Mouse (Mus musculus): ENCODE measurements around the gene Scn11a.

The Scn11a gene

GRCm38 (mm10) chr9:119825297-119825696 lies at the start of gene Scn11a:
TSS of gene Scn11a (minus strand) at chr9:119825456.
- no peak for DNase-seq (ENCODE audit: low spot score)

GRCm38 (mm10) chr9:119854170-119854569 lies 28.9 kb upstream of the Scn11a start:
- DNase-seq (ENCODE audit: low spot score), result no peak

- peak; percentile 21 for DNase-seq (ENCODE audit: low spot score)
Measured at GRCm38 (mm10) chr9:119853071-119853846, 28.0 kb upstream of the Scn11a start.

GRCm38 (mm10) chr9:119852347-119853030 lies 27.2 kb upstream of the Scn11a start:
- peak; percentile 63 for DNase-seq (ENCODE audit: low spot score)

- no peak for DNase-seq (ENCODE audit: low spot score)
Measured at GRCm38 (mm10) chr9:119849214-119849613, 24.0 kb upstream of the Scn11a start.

- peak; percentile 24 for DNase-seq (ENCODE audit: low spot score)
Measured at GRCm38 (mm10) chr9:119848671-119849070, 23.4 kb upstream of the Scn11a start.

- no peak for DNase-seq (ENCODE audit: low spot score)
Measured at GRCm38 (mm10) chr9:119847187-119847586, 21.9 kb upstream of the Scn11a start.

GRCm38 (mm10) chr9:119844724-119845123 lies 19.5 kb upstream of the Scn11a start:
- no peak for DNase-seq (ENCODE audit: low spot score)

GRCm38 (mm10) chr9:119843549-119843948 lies 18.3 kb upstream of the Scn11a start:
- DNase-seq (ENCODE audit: low spot score), result no peak

GRCm38 (mm10) chr9:119842541-119843169 lies 17.4 kb upstream of the Scn11a start:
- DNase-seq (ENCODE audit: low spot score), result no peak

- DNase-seq (ENCODE audit: low spot score), result no peak
Measured at GRCm38 (mm10) chr9:119842091-119842490, 16.8 kb upstream of the Scn11a start.

GRCm38 (mm10) chr9:119841159-119841558 lies 15.9 kb upstream of the Scn11a start:
- no peak for DNase-seq (ENCODE audit: low spot score)

GRCm38 (mm10) chr9:119835581-119836125 lies 10.4 kb upstream of the Scn11a start:
- DNase-seq (ENCODE audit: low spot score), result no peak

- no peak for DNase-seq (ENCODE audit: low spot score)
Measured at GRCm38 (mm10) chr9:119831001-119831400, 5.7 kb upstream of the Scn11a start.

GRCm38 (mm10) chr9:119823722-119824121 lies 1.5 kb downstream of the Scn11a start:
- DNase-seq (ENCODE audit: low spot score), result no peak

GRCm38 (mm10) chr9:119813631-119814030 lies 11.6 kb downstream of the Scn11a start:
- no peak for DNase-seq (ENCODE audit: low spot score)

GRCm38 (mm10) chr9:119806491-119806890 lies 18.8 kb downstream of the Scn11a start:
- peak; percentile 18 for DNase-seq (ENCODE audit: low spot score)

GRCm38 (mm10) chr9:119804501-119804847 lies 20.8 kb downstream of the Scn11a start:
- DNase-seq (ENCODE audit: low spot score), result no peak

GRCm38 (mm10) chr9:119803845-119804500 lies 21.3 kb downstream of the Scn11a start:
- peak; percentile 13 for DNase-seq (ENCODE audit: low spot score)

- peak; percentile 71 for DNase-seq (ENCODE audit: low spot score)
Measured at GRCm38 (mm10) chr9:119803169-119803827, 22.0 kb downstream of the Scn11a start.

- no peak for DNase-seq (ENCODE audit: low spot score)
Measured at GRCm38 (mm10) chr9:119801460-119801859, 23.8 kb downstream of the Scn11a start.

- no peak for DNase-seq (ENCODE audit: low spot score)
Measured at GRCm38 (mm10) chr9:119796791-119797190, 28.5 kb downstream of the Scn11a start.
